Mouse (Mus musculus): ENCODE data around the gene Zbed5.

DNA sequence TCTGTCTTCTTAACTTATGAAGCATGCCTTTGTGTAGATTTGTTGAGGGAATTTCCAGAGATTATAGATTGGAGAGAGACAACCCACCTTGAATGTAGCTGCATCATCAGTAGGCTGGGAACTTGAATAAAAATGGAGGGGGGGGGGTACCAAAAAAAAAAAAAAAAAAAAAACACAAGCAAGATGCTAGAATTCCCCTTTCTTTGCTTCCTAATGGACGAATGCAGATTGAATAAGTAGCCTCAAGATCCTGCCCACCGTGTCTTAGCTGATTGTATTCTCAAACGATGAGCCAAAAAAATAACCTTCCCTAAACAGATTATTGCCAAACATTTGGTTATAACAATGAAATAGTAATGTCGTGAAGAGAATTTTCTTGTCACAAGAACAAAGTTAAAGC lies 12.3 kb downstream of the Zbed5 start:
- TF ChIP-seq POLR2A (IDR thresholded peaks at IDR 0.05; ENCODE audit: low read depth, low read length) (no peak), CTCF (conservative IDR thresholded peaks at IDR 0.05; ENCODE audit: insufficient read depth, insufficient read length, low read depth, low read length) (no peak)

Measured in kidney, adult 2 months (tissue).